Mouse (Mus musculus): Measurements from ENCODE around the gene Cinp. TPM values are rescaled to one million over a fixed set of nuclear protein-coding genes. Genes with fewer than 3 reads are reported as not detected.
"Not testable (repeated sequence)": the region's sequence is repeated elsewhere in the genome, so short reads cannot be mapped to it uniquely, and the experiment has no call there.

Cinp gene
- total and polyA plus RNA-seq, 3 experiments, result 27.1 to 31.1 (median 27.3) TPM

- Histone ChIP-seq H3K4me3 (no peak overlapping the region), H3K27me3 (ENCODE audit: control insufficient read depth, insufficient read depth, low read length) (no peaks in the 10 kb centered on the region), H3K36me3 (ENCODE audit: control insufficient read depth, insufficient read depth, low read length) (no peaks in the 10 kb centered on the region), H3K27ac (no peak overlapping the region), H3K79me2 (replicated peaks; ENCODE audit: control insufficient read depth, insufficient read depth, low read length) (no peaks in the 10 kb centered on the region), H3K9ac (ENCODE audit: low read depth, low read length) (no peak overlapping the region), H3K4me1 (ENCODE audit: control insufficient read depth, insufficient read depth, low read length) (no peaks in the 10 kb centered on the region)
- DNase-seq, result no peak
- intact Hi-C loops (cut with DNase I), result no loop called here
- TF ChIP-seq CTCF (IDR thresholded peaks at IDR 0.05) (no peak), EP300 (IDR thresholded peaks at IDR 0.05; ENCODE audit: insufficient read depth, low read depth, low read length) (no peak), POLR2A (IDR thresholded peaks at IDR 0.05; ENCODE audit: insufficient read depth, low read depth, low read length) (no peak)
These were observed 28.7 kb downstream of the Cinp start for GRCm38 (mm10) chr12:110860293-110860692.

GRCm38 (mm10) chr12:110858681-110859080 lies 30.3 kb downstream of the Cinp start:
- H3K4me3 ChIP-seq; H3K4me1 ChIP-seq (ENCODE audit: control insufficient read depth, insufficient read depth, low read length); H3K36me3 ChIP-seq (ENCODE audit: control insufficient read depth, insufficient read depth, low read length); DNase-seq; H3K27me3 ChIP-seq (ENCODE audit: control insufficient read depth, insufficient read depth, low read length); H3K9ac ChIP-seq (ENCODE audit: low read depth, low read length); H3K27ac ChIP-seq; intact Hi-C loops (cut with DNase I); H3K79me2 ChIP-seq (replicated peaks; ENCODE audit: control insufficient read depth, insufficient read depth, low read length): not testable (repeated sequence)
- WGBS, result 95% methylated on average over 15 of the region's 15 CpGs

- H3K79me2 ChIP-seq (replicated peaks; ENCODE audit: control insufficient read depth, insufficient read depth, low read length), result no peaks in the 10 kb centered on the region
- TF ChIP-seq POLR2A (IDR thresholded peaks at IDR 0.05; ENCODE audit: insufficient read depth, low read depth, low read length) (no peak), CTCF (IDR thresholded peaks at IDR 0.05) (no peak), EP300 (IDR thresholded peaks at IDR 0.05; ENCODE audit: insufficient read depth, low read depth, low read length) (no peak)
- H3K27ac ChIP-seq, result no peak overlapping the region
- intact Hi-C loops (cut with DNase I), result no loop called here
- DNase-seq, result no peak
- no peak overlapping the region for H3K9ac ChIP-seq (ENCODE audit: low read depth, low read length)
- no peaks in the 10 kb centered on the region for H3K36me3 ChIP-seq (ENCODE audit: control insufficient read depth, insufficient read depth, low read length)
- H3K4me1 ChIP-seq (ENCODE audit: control insufficient read depth, insufficient read depth, low read length), result no peaks in the 10 kb centered on the region
- WGBS, result 80% methylated on average over 7 of the region's 7 CpGs
- H3K27me3 ChIP-seq (ENCODE audit: control insufficient read depth, insufficient read depth, low read length), result no peaks in the 10 kb centered on the region
- H3K4me3 ChIP-seq, result no peak overlapping the region
These were observed 31.7 kb downstream of the Cinp start for GRCm38 (mm10) chr12:110857196-110857595.

- H3K27me3 ChIP-seq (ENCODE audit: control insufficient read depth, insufficient read depth, low read length), result no peaks in the 10 kb centered on the region
- H3K9ac ChIP-seq (ENCODE audit: low read depth, low read length), result no peak overlapping the region
- H3K79me2 ChIP-seq (replicated peaks; ENCODE audit: control insufficient read depth, insufficient read depth, low read length), result no peaks in the 10 kb centered on the region
- peaks cover 3% of the 10 kb centered on the region for H3K4me1 ChIP-seq (ENCODE audit: control insufficient read depth, insufficient read depth, low read length)
- 75% methylated on average over 32 of the region's 32 CpGs for WGBS
- H3K27ac ChIP-seq, result no peak overlapping the region
- no peak for DNase-seq
- TF ChIP-seq CTCF (IDR thresholded peaks at IDR 0.05) (no peak), POLR2A (IDR thresholded peaks at IDR 0.05; ENCODE audit: insufficient read depth, low read depth, low read length) (no peak), EP300 (IDR thresholded peaks at IDR 0.05; ENCODE audit: insufficient read depth, low read depth, low read length) (no peak)
- intact Hi-C loops (cut with DNase I), result no loop called here
- no peak overlapping the region for H3K4me3 ChIP-seq
- H3K36me3 ChIP-seq (ENCODE audit: control insufficient read depth, insufficient read depth, low read length), result no peaks in the 10 kb centered on the region
These were observed 33.9 kb downstream of the Cinp start for GRCm38 (mm10) chr12:110854786-110855737.

GRCm38 (mm10) chr12:110851923-110852322 lies 37.0 kb downstream of the Cinp start:
- DNase-seq, result no peak
- intact Hi-C loops (cut with DNase I), result no loop called here
- H3K4me1 ChIP-seq (ENCODE audit: control insufficient read depth, insufficient read depth, low read length), result peaks cover 3% of the 10 kb centered on the region
- no peak overlapping the region for H3K9ac ChIP-seq (ENCODE audit: low read depth, low read length)
- TF ChIP-seq POLR2A (IDR thresholded peaks at IDR 0.05; ENCODE audit: insufficient read depth, low read depth, low read length), result no peak
- no peak overlapping the region for H3K27ac ChIP-seq
- no peaks in the 10 kb centered on the region for H3K79me2 ChIP-seq (replicated peaks; ENCODE audit: control insufficient read depth, insufficient read depth, low read length)
- no peaks in the 10 kb centered on the region for H3K36me3 ChIP-seq (ENCODE audit: control insufficient read depth, insufficient read depth, low read length)
- no peaks in the 10 kb centered on the region for H3K27me3 ChIP-seq (ENCODE audit: control insufficient read depth, insufficient read depth, low read length)
- no peak overlapping the region for H3K4me3 ChIP-seq
- 74% methylated on average over 1 of the region's 1 CpGs for WGBS

- no peak for TF ChIP-seq POLR2A (IDR thresholded peaks at IDR 0.05; ENCODE audit: insufficient read depth, low read depth, low read length)
- no peak for TF ChIP-seq CTCF (IDR thresholded peaks at IDR 0.05)
- TF ChIP-seq EP300 (IDR thresholded peaks at IDR 0.05; ENCODE audit: insufficient read depth, low read depth, low read length), result no peak
- no peaks in the 10 kb centered on the region for H3K79me2 ChIP-seq (replicated peaks; ENCODE audit: control insufficient read depth, insufficient read depth, low read length)
- H3K9ac ChIP-seq (ENCODE audit: low read depth, low read length), result no peak overlapping the region; the same call in 1 of the 2 replicates
- peaks cover 3% of the 10 kb centered on the region for H3K4me1 ChIP-seq (ENCODE audit: control insufficient read depth, insufficient read depth, low read length)
- no peaks in the 10 kb centered on the region for H3K36me3 ChIP-seq (ENCODE audit: control insufficient read depth, insufficient read depth, low read length)
- no peaks in the 10 kb centered on the region for H3K27me3 ChIP-seq (ENCODE audit: control insufficient read depth, insufficient read depth, low read length)
- no peak overlapping the region for H3K27ac ChIP-seq
- DNase-seq, result no peak
- 48% methylated on average over 12 of the region's 12 CpGs for WGBS
- intact Hi-C loops (cut with DNase I), result no loop called here
- no peak overlapping the region for H3K4me3 ChIP-seq
These were observed 37.5 kb downstream of the Cinp start for GRCm38 (mm10) chr12:110851414-110851813.

All from heart, adult 2 months (tissue).